Mouse (Mus musculus) B cell, adult 2 months (primary cell): ENCODE results near the gene Mrnip.
A peak's percentile ranks its signal among the peaks of the same experiment; 100 is the strongest.

ENCODE experiments used
- DNase-seq, 2 experiments: peaks; one replicate each; pipeline ENCODE4 v3.0.0; 2022

Mrnip gene

DNA sequence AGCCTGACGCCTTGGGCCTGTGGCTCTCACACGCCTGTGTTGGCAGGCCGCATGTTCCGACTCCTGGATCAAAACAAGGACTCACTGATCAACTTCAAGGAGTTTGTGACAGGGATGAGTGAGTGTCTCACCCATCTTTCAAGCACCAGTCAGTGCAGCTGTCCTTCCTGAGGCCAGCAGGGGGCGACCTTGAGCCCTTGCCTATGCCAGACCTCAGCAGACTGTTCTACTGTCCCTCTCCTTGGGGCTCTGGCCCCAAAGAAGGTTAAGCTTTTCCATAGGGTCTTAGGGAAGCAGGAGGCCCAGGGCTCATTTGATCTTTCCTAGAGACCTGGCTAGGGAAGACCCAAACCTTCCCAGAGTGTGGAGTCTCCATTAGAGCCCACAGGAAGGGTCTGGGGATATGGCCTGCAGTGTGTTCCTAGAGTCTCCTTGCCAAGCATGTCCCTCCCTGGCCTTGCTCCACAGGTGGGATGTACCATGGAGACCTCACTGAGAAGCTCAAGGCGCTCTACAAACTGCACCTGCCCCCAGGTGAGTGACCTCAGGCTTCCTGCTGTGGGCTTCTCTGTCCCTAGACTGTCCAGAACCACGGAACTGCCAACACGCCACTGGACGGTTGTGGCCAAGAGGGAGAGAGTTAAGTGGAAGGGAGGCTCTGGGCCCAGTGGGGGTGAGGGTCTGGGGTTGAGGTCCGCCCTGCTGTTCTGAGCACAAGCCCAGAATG is 12.5 kb upstream of the Mrnip start:
- peak; percentile 77 to 78 for DNase-seq

DNA sequence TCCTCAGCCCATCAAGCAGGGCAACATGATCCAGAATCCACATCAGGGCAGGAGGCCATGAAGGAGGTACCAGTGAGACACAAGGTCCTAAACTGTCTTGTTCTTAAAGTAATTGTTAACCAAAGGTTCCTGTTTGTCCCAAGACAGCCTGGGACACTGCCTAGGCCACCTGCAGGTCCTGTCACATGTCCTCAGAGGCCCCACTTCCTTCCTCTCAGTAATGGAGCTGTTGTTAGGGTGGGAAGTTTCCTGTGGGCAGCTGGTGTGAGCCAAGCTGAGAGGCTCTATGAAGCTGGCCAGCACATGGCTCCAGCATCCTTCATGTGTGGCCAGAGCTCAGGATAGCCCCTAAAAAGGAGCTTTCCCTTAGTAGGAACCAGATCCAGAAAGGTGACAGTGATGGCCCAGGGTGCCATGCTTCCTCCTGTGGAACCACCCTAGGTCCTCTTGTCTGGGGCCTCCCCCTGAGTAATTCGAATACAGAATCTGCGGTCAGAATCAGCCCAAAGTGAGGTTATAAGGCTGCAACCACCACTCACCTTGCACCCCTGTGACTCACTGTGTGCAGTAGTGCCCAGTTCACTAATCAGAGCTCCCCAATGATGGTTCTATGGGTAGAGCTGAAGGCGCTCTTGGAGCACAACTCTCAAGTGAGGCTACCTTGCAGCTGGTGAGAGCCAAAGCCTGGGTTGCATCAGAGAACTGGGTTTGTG is 11.8 kb upstream of the Mrnip start:
- DNase-seq, result peak in 1 of 2 experiments; percentile 3

DNA sequence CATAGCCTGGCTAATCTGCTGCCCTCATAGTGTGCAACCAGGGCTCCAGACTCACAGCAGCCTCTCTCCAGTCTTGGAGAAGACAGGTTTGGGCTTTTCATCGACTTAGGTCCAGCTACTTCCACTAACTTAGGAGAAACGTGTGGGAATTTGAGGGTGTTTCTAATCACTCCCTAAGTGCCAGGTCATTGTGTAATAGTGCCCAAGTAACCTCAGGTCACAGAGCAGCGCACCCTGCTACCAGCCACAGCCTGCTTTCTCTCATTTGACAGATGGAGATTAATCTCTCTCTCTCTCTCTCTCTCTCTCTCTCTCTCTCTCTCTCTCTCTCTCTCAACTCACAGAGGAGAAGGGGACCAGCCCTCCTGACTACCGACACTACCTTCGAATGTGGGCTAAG is 5.9 kb upstream of the Mrnip start:
- no peak for DNase-seq

DNA sequence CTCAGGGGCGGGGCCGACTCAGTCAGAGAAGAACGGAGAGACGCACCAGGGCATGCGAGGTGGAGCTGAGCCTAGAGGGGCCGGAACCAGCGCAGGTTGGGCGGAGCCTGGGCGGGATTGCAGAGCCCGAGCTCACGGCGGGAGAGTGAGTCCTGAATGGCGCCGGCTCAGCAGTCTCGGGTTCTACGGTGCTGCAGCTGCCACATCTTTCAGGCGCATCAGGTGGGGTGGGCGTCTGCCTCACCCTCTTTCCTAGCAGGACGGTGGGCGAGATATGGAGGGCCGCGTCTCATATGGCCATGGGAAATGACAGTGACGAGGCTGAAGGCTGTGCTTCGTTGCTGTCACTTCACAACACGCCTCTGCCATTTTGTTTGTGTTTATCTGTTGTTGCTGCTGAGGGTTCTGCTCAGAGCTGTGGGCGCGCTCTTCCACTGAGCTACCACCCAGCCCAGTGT is 515 bp downstream of the Mrnip start:
- DNase-seq, result peak; percentile 98 to 99

DNA sequence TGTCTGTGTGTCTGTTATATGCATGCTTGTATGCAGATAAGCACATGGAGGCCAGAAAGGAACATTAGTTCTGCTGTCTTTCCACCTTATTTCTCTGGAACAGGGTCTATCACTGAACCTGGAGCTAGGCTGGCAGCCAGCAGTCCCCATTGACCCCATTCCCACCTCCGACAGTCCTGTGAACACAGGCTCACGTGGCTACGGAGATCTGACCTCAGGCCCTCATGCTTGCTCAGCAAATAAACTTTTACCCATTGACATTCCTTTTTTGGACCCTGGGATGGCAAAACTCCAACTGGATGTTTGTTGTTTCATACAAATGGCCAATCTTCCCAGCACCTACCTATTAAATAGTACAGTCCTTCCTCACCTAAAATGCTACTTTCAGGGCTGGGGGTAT is 2.1 kb downstream of the Mrnip start:
- DNase-seq, result no peak

DNA sequence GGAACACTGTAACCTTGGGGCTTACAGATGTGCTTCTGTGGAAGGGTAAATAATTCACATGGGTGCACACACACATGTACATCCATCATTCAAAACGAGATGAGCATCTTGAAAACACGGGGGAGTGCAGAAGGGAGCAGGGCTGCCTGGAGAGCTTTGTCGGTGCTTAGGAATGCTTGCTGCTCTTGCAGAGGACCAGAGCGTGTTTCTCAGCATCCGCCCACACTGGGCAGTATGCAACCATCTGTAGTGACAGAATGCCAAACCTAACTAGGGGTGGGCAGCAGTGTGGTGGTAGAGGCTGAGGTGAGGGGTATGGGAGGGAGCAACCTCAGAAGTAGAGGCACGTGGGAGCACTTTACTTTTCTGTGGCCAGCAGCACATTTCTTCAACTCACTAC is 2.9 kb downstream of the Mrnip start:
- DNase-seq, result no peak

DNA sequence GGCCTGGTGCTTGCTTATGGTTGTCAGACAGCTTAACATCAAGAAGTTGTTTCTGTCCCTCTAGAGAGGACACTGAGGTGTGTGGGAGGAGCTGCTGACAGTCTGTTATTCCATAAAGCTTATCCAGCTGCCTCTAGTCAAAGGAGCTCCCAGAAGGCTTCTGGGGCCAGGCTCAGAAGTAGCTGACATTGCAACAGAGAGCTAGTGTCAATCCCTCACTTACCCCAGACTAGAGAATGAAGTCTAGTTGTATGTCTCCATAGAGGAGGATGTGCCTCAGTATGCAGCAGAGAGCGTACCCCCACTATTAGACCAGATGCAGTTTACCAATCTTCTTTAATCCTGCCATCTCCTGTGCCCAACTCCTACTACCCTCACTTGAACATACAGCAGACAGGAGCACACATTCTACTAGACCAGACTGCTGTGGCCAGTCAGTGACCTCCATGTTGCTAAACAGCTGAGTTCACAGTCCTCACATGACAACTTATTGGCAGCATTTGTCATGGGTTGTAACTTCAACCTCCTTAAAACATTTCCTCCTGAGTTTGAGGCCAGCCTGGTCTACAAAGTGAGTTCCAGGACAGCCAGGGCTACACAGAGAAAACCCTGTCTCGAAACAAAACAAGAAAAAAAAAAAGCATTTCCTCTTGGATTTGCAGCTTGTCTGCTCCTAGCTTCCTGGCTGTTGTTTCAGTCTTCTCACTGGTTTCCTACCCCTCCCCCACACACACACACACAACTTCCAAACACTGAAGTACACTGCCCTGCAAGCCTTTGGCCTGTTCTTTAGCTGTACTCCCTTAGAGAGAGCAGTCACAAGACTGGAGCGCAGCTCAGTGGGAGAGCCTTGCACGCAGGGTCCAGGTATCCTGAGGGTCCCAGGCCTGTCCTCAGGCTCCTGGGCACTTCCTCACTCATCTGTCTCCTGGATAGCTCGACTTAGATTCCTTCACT is 4.6 kb downstream of the Mrnip start:
- no peak for DNase-seq

DNA sequence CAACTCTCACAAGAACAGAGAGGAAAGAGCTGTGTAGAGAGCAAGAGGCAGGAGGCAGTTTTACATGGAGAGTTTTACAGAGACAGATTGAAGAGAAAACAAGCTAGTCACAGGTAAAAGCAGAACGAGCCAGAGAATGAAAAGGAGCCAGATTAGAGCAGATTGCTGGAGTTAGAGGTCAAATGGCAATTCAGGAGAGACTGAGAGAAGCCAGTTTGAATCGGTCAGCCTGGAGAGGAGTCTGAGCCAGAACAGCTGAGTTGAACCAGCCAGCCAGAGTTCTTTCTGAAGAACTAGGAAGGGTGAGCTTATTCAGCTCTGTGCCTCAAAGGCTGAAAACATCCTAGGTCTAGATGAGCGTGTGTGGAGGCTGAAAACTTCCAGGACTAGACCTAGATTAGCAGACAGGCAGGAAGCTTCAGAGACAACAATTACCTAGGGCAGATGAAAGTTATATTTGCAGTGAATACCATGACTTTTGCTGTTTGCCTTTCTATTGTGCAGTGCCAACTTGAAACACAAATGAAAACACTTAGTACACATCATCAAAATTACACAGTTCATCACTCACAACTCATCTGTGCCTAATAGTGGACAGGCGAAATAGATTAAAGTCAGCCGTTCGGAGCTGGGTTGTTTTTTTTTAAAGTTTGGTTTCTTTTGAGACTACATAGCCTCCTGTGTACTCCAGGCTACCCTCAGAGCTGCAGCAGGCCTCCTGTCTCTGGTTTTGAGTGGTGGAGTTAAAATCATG is 6.4 kb downstream of the Mrnip start:
- DNase-seq, result no peak

DNA sequence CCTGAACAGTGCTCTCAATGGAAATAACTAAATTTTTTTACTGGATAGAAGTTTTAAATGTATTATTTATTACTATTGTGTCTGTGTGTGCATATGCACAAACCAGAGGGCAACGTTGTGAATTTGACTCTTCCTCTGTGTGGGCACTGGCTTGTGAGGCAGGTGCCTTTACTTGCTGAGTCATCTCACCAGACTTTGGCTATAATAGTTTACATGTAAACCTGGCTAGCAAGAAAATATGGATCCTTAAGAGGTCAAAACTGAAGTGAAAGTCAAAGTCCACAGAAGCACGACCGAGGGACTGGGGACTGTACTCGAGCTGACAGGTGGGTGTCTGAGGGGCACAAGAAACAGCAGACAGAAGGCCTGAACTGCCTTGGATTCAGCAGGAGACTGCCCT is 8.5 kb downstream of the Mrnip start:
- no peak for DNase-seq

DNA sequence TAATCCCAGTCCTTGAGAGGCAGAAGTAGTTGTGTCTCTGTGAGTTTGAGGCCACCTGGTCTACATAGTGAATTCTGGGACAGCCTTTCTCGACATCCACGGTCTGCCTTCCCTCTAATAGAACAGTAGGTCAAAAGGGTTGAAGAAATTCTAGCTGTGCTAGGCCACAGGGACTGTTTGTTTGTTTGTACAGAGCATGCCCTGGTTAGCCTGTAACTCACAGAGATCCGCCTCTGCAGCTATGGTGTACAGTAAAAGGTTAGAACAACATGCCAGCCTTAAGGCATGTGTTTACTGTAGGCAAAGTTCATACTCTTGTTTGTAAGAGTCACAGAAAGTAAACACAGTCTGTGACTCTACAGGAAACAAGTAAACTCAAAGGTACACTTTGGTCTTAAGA is 10.5 kb downstream of the Mrnip start:
- DNase-seq, result no peak

DNA sequence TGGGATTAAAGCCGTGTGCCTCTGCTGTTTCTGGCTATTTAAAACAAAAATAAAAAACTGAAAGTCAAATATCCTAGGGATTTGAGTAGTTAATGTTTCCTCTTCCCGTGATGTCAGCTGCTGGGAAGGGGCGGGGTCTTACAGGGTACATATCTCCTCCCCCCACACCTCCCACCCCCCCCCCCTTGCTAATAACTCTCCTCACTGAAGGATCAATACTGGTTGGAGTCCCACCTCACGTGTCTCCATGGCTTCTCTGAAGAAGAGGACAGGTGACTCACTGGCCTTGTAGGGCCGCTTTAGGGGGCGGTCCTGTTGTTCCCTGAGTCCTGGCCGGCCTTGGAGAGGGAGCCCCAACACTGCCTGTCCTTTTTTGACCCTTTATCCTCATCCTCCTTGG is 14.4 kb downstream of the Mrnip start:
- DNase-seq, result no peak

DNA sequence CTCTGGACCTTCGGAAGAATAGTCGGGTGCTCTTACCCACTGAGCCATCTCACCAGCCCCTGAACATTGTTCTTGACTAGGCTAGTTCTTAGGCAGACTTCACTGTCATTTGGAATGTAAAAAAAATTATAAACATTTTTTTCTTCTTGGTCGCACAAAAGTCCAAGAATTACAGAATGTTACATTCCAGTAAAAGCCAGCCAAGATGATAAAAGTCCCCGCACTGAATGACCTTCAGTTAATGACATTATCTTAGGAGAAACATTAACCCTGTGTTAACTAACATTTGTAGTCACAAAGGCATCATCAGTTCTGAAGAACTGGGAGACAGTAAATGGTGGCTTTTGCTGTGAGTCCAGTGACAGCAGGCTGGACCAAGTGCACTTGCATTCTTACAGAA is 16.1 kb downstream of the Mrnip start:
- no peak for DNase-seq

DNA sequence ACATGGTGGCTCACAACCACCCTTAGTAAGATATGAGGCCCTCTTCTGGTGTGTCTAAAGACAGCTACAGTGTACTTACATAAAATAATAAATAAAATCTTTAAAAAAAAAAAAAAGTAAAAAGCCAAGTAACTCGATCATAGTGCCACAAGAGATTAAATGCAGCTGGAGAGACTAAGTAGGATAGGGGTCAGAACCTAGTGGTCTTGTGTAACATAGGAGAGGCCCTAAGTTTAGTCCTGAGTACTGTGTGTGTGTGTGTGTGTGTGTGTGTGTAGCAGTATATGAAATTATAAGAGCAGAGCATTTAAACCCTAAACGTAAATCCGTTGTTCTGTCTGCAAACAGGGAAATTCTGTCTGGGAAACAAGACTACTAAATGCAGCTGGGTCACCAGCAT is 18.0 kb downstream of the Mrnip start:
- no peak for DNase-seq

DNA sequence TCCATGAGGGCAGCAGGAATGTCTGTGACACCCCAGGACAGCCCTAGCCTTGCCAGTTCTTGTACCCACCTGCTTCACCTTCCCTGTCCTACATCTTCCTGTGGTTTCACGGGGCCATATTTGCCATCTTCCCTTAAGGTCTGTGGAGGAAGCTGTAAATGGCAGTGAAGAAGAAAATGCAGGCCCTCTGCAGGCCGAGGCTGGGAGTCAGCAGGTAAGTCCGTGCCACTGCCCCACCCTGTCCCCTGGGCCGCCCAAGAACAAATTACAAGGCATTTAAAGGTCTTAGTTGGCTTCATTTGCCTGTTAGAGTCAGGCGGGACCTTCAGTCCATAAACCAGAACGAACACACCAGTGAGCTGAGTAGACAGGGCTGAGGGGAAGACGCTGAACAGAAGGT is 19.8 kb downstream of the Mrnip start:
- no peak for DNase-seq

DNA sequence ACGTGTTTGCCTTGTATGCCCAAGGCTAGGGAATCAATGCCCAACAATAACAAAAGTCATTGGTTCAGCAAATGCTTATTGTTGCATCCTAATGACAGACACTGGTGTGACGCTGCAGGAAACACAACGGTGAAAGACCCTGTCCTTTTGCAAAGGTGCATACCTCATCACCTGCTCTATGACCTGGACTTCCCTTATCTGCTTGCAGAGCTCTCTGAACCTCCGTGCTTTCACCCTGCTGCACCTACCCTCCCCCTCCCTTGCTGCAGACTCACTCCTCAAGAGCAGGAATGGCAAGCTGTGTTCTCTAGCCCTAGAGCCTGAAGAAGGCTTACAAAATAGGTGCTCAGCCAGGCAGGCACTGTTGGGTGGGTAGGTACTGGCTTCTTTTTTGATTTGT is 20.5 kb downstream of the Mrnip start:
- DNase-seq, result no peak

DNA sequence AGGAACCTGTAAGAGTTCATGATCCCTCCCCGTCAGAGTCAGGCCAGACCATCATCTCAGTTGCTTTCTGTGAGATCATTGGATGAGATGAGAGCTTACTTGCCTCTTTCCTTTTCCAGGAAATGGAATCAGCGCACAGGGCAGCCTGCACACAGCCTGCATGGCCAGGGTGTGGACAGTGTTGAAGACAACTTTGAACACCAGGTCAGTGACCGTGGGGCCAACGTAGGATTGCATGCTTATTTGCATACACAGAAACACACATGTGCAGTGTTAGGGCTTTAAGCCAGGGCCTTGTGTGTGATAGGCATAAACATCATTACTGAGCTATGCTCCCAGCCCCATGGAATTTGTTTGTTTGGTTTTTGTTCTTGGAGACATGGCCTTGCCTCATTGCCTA is 23.3 kb downstream of the Mrnip start:
- DNase-seq, result peak in 1 of 2 experiments; percentile 16

DNA sequence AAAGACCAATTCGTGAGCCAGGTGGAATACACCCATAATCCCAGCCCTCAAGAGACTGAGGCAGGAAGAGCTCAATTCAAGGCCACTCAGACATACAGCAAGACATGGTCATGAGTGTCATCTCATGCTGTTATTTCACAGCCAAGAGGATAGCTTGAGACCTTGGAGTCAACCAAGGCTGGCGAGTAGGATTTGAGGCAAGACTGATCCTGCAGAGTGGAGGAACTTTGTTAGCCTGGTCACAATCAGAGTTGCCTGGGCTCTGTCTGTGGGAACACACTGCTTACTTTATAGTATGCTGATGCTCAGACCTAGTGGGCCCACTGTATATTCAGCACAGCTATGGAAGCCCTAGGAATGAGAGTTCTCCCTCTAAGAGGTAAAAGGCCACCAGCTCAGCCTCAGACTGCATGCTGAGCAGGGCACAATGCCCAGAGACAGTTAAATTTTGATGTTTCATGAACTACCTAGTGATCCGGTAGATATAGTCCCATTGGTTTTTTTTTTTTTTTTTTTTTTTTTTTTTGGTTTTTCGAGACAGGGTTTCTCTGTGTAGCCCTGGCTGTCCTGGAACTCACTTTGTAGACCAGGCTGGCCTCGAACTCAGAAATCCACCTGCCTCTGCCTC is 24.1 kb downstream of the Mrnip start:
- peak in 1 of 2 experiments; percentile 13 for DNase-seq

DNA sequence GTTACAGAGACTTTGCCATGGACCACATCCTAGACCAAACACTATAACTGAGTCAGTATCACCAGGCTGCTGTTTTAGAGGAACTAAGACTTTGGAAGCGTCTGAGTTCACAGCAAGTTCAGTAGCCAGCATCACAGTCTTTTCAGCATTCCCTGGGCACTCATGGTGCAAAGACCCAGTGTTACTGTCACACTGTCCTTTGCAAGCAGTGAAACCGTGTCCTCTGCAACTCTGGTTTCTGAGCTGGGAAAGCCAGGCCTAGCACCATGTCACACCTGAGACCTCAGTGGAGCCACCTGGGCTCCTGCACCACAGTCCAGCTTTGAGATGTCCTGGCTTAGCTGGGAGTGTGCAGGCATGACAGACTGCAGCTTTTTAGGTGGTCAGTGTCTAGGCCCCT is 24.7 kb downstream of the Mrnip start:
- peak in 1 of 2 experiments; percentile 20 for DNase-seq

DNA sequence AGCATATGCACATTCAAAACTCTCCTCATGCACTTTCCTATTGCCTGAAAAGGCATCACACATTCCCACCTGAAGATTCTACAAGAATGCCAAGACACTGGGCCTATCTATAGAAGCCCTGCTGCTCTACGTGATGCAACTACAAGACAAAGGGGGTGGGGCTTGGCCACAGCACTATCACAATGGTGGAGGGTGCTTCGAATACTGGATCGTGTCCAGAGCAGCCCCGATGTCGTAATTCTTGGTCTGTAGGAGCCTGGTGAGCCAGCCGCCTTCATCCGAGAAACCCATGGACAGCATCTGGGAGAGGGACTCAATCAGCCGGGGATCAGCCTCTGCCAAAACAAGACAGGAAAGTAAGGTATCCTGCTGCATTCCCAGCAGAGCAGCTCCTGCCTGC is 26.4 kb downstream of the Mrnip start:
- DNase-seq, result peak in 1 of 2 experiments; percentile 10

DNA sequence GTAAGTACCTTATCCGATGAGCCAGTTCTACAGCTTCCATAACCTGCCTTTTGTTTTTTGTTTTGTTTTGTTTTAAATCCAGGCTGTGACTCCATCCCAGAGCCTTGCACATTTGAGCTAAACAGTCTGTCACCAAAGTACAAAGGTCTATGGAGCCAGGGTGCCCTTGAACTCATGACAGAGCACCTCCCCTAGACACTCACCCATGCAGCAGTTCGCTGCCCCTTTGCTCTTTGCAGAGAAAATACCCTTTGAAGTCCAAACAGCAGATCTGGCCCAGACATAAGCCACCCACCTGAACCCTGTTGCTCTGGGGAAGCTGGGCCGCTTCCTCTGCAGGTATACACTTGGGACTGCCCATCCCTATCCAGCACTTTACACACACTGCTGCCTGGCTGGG is 27.3 kb downstream of the Mrnip start:
- no peak for DNase-seq

DNA sequence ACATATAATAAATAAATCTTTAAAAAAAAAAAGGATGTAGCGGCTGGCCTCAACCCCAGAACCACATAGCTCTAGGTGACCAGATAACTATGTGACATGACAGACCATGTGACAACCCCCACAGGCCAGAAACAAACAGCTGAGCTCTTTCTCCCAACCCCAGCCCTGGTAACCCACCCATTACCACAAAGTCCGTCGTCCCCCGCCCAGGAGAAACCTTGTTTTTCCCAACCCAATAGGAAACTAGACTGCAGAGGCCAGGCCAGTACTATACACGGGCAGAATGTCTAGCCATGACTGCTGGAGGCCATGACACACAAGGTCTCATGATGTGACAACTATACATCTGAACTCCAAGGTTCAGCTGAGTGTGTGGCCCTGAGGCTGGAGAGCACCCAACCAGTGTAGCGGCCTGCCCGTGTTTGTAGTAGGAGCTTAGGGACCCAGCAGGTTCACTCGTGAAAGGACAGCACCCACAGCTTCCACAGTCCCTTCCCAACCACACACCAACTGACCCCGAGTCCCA is 29.1 kb downstream of the Mrnip start:
- DNase-seq, result no peak

DNA sequence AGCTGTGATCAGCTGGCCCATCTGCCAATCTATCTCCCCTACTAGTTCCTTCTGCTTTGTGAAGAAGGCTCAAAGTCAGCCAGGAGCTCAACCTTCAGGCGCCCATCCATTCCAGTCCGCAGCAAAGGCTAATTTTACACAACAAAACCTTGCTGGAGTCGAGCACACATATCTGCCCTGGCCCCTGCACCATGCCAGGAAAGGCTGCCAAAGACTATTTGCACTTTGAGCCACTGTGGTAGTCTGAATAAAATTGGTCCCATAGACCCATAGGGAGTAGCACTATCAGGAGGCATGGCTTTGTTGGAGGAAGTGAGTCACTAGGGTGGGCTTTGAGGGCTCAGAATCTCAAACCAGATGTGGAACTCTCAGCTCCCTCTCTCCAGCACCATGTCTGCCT is 31.2 kb downstream of the Mrnip start:
- no peak for DNase-seq
